Mouse (Mus musculus) gastrocnemius, adult 18-20 months (tissue): ENCODE data around the gene Zfp800. TPM values are rescaled to one million over a fixed set of nuclear protein-coding genes. Genes with fewer than 3 reads are reported as not detected.

Experiments
- DNase-seq: peaks from one replicate; pipeline ENCODE4 v3.0.0; 2021; ENCODE audit warnings: low spot score
- total RNA-seq, 2 experiments: library from RNA; stranded (reverse); gene quantifications; 2 replicates each; pipeline ENCODE4 v1.2.3; 2021

Zfp800 gene
- total RNA-seq, 2 experiments from 2014 or later: 6.3 to 6.6 TPM

- no peak for DNase-seq
Observed at GRCm38 (mm10) chr6:28214658-28215267, 183.0 kb downstream of the Zfp800 start.

GRCm38 (mm10) chr6:28203454-28203853, 194.4 kb downstream of the Zfp800 start:
- DNase-seq: no peak

- no peak for DNase-seq
Observed at GRCm38 (mm10) chr6:28202833-28203232, 195.0 kb downstream of the Zfp800 start.

GRCm38 (mm10) chr6:28193901-28194300, 203.9 kb downstream of the Zfp800 start:
- DNase-seq: no peak

GRCm38 (mm10) chr6:28191935-28192334, 205.9 kb downstream of the Zfp800 start:
- no peak for DNase-seq

Other genes with a start within 250 kb of the Zfp800 start
- gene Arf5, start 25.6 kb upstream of the Zfp800 start, total RNA-seq: 10 to 100 TPM; 68.5 to 70.8 TPM
- gene Fscn3, start 29.8 kb upstream of the Zfp800 start, total RNA-seq: not detected
- gene Gcc1, start 30.4 kb upstream of the Zfp800 start, total RNA-seq: 1 to 10 TPM; 6.6 to 7.6 TPM
- not detected for gene Pax4, start 51.3 kb upstream of the Zfp800 start, total RNA-seq
- gene Snd1, start 77.1 kb upstream of the Zfp800 start, total RNA-seq: 10 to 100 TPM; 45.0 to 49.8 TPM